ENCODE assay signal across 8 mouse cellular contexts in the genomic region with DNA sequence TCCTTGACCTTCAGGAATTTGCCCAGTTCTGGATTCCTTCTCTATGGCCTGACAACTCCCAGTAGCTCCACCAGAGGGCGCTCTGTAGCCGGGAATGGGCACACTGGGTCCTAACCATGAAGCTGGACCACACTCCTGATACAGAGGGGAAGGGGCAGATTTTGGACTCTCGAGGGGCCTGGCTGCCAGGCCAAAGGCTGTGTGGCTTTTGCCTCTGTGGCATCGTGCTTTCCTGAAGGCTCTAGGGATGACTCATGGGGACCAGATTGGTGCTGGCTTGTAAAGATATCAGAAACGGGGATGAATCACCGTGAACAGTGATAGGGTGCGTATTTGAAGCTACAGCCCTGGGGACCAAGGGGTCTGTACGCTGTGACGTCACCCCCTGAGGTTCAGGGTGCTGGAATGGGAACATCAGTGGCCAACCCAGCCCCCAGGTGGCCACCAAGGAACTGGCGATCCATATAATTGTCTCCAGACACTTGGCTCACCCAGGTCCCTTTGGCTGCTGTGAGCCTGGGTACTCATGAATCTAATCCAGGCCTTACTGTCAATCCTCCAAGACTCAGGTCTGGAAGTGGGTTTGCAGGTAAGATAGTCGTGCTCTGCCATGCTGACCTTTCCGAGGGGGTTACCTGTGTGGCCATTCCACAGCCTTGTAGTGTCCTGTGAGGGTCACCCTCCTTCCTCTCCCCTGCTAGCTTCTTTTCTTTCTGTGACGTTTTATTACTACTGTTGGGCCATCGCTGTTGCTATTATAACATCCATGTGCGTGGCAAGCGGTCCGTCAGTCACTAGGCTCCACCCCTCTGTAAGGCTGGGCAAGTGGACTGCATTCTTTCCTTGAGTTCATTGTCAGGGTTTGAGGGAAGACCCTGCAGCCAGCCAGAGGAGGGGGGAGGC. TPM values are rescaled to one million over a fixed set of nuclear protein-coding genes. Genes with fewer than 3 reads are reported as not detected.
DNase-seq lines count a peak whose midpoint lies in the region; ATAC-seq lines count a peak whose summit lies in the region.

No protein-coding gene starts in this region.

- no peak overlapping the region for H3K4me3 ChIP-seq in intestine, embryonic 15.5 days (replicated peaks)
- no peak overlapping the region for H3K4me3 ChIP-seq in neural tube, embryonic 15.5 days (replicated peaks)

- WGBS in intestine, embryonic 15.5 days: 42% methylated on average over 17 of the region's 17 CpGs
- 43% methylated on average over 17 of the region's 17 CpGs for WGBS in neural tube, embryonic 15.5 days

- no peak overlapping the region for H3K9ac ChIP-seq in intestine, embryonic 15.5 days
- H3K9ac ChIP-seq in neural tube, embryonic 15.5 days (replicated peaks): no peak overlapping the region

- peaks cover 17% of the 10 kb centered on the region for H3K4me1 ChIP-seq in intestine, embryonic 15.5 days (replicated peaks)
- H3K4me1 ChIP-seq in neural tube, embryonic 15.5 days: peaks cover 11% of the 10 kb centered on the region

- H3K27me3 ChIP-seq in intestine, embryonic 15.5 days (replicated peaks): no peaks in the 10 kb centered on the region
- no peaks in the 10 kb centered on the region for H3K27me3 ChIP-seq in neural tube, embryonic 15.5 days (replicated peaks)

- intact Hi-C loops in gastrocnemius, postnatal 14 days (cut with DNase I; ENCODE audit: low total_unique reads): loop anchor here (5.0 to 10.0 kb wide), 2 partner anchors 113 to 266 kb away; no protein-coding TSS in a partner anchor

- no peaks in the 10 kb centered on the region for H3K9me3 ChIP-seq in intestine, embryonic 15.5 days
- no peaks in the 10 kb centered on the region for H3K9me3 ChIP-seq in neural tube, embryonic 15.5 days (replicated peaks)

- peak; percentile 81 for DNase-seq in 3T3-L1 (ENCODE audit: low read depth, low spot score)
- DNase-seq in T-cell, adult 2 months (ENCODE audit: low spot score): peak; percentile 20
- peak; percentile 82 to 86 for DNase-seq in cerebellum, postnatal 36 days
- DNase-seq in gastrocnemius, postnatal 14 days: peak; percentile 81
- peak; percentile 72 to 81 for DNase-seq in lung, adult 18-20 months
- DNase-seq in thymus, postnatal 0 days (ENCODE audit: low spot score): peak; percentile 31

- H3K27ac ChIP-seq in intestine, embryonic 15.5 days: peak overlapping the region; percentile 24
- no peak overlapping the region for H3K27ac ChIP-seq in neural tube, embryonic 15.5 days (replicated peaks)

- no peaks in the 10 kb centered on the region for H3K36me3 ChIP-seq in intestine, embryonic 15.5 days
- no peaks in the 10 kb centered on the region for H3K36me3 ChIP-seq in neural tube, embryonic 15.5 days

- 0 out of 2 replicates have a peak, but pooled peaks have one; percentile 27 for ATAC-seq in intestine, embryonic 15.5 days
- peak; percentile 54; the same call in 1 of the 2 replicates for ATAC-seq in neural tube, embryonic 15.5 days (ENCODE audit: low FRiP score)

- H3K4me2 ChIP-seq in intestine, embryonic 15.5 days (replicated peaks): 0 out of 2 replicates have a peak overlapping the region, but pooled peaks have one; percentile 36
- H3K4me2 ChIP-seq in neural tube, embryonic 15.5 days: no peak overlapping the region

RNA-seq across cellular contexts. Expression of gene Wnt7b, which starts 17.0 kb away (rescaled TPM):
- total RNA-seq in gastrocnemius, postnatal 14 days (2021): under 1 TPM; 0.09 to 0.12 TPM
- polyA plus RNA-seq in intestine, embryonic 15.5 days (2015; fragmentation: Nextera tagmentation; extraction: Ambion mirVana): 1.5 and 1.7 TPM in 2 replicates
- 16.6 and 20.2 TPM in 2 replicates for polyA plus RNA-seq in neural tube, embryonic 15.5 days (2015; fragmentation: Nextera tagmentation; extraction: Ambion mirVana)
- 0.73 and 1.3 TPM in 2 replicates for polyA plus RNA-seq in thymus, postnatal 0 days (2015; fragmentation: Nextera tagmentation; extraction: Ambion mirVana)

Comparison
In these comparisons a context has a peak if more than half of its experiments do, and no peak if none do; other contexts are left out.
1. DNase-seq: peak in every context shown above with its lines; median percentile 84 in cerebellum, postnatal 36 days; 81 in 3T3-L1; 81 in gastrocnemius, postnatal 14 days; 76 in lung, adult 18-20 months; 31 in thymus, postnatal 0 days; 20 in T-cell, adult 2 months.